Comparison of ENCODE assay signal across 16 mouse cellular contexts in genomic region chr6:85189361-85189760, GRCm38 (mm10). TPM values are rescaled to one million over a fixed set of nuclear protein-coding genes. Genes with fewer than 3 reads are reported as not detected.
DNase-seq lines count a peak whose midpoint lies in the region; ATAC-seq and TF ChIP-seq lines count a peak whose summit lies in the region.
"Had no signal": no experiment of that assay in that cellular context is flagged by ENCODE, and none has a peak within 500 bp of the region (broad histone marks: within the 10 kb centered on the region; RNA-seq: fewer than 3 reads in every experiment).

No protein-coding gene starts in this region.

- H3K9ac ChIP-seq in embryonic facial prominence, embryonic 13.5 days, result no peak overlapping the region

- H3K4me2 ChIP-seq in embryonic facial prominence, embryonic 13.5 days, result no peak overlapping the region

- peaks cover 44% of the 10 kb centered on the region for H3K4me1 ChIP-seq in embryonic facial prominence, embryonic 13.5 days
- peaks cover 50% of the 10 kb centered on the region for H3K4me1 ChIP-seq in limb, embryonic 10.5 days

- no peaks in the 10 kb centered on the region for H3K36me3 ChIP-seq in embryonic facial prominence, embryonic 13.5 days
- no peaks in the 10 kb centered on the region for H3K36me3 ChIP-seq in limb, embryonic 10.5 days

- TF ChIP-seq CTCF in left cerebral cortex, adult 2 months (IDR thresholded peaks at IDR 0.05), result no peak

- peak overlapping the region; percentile 77 for H3K27ac ChIP-seq in left cerebral cortex, adult 2 months
- H3K27ac ChIP-seq in embryonic facial prominence, embryonic 13.5 days, result no peak overlapping the region
- no peak overlapping the region for H3K27ac ChIP-seq in limb, embryonic 10.5 days

- H3K9me3 ChIP-seq in embryonic facial prominence, embryonic 13.5 days, result no peaks in the 10 kb centered on the region
- H3K9me3 ChIP-seq in limb, embryonic 10.5 days (replicated peaks), result no peaks in the 10 kb centered on the region

- intact Hi-C loops in left cerebral cortex, adult 2 months (cut with DNase I), result no loop called here
- intact Hi-C loops in left cerebral cortex, postnatal 4 days (cut with DNase I), result loop anchor here (10.0 kb wide), 1 partner anchor 145 kb away; the partner anchor contains the start of gene Sfxn5

- no peak for ATAC-seq in embryonic facial prominence, embryonic 13.5 days (ENCODE audit: insufficient number of reproducible peaks, insufficient read depth, low FRiP score, low TSS enrichment, low read depth)

- WGBS in embryonic facial prominence, embryonic 13.5 days, result 5% methylated on average over 14 of the region's 14 CpGs
- WGBS in limb, embryonic 10.5 days, result 5% methylated on average over 14 of the region's 14 CpGs

- H3K4me3 ChIP-seq in left cerebral cortex, adult 2 months, result peak overlapping the region; percentile 48
- peak overlapping the region; percentile 40; the same call in 1 of the 2 replicates for H3K4me3 ChIP-seq in embryonic facial prominence, embryonic 13.5 days
- peak overlapping the region; percentile 41; the same call in 1 of the 2 replicates for H3K4me3 ChIP-seq in limb, embryonic 10.5 days
- H3K4me3 ChIP-seq: megakaryocyte, embryonic 14.5 days had no signal

- peak; percentile 28 for DNase-seq in embryo, embryonic 11 days
- DNase-seq in embryo, embryonic 9.5 days (ENCODE audit: extremely low spot score), result no peak
- peak in 1 of 2 experiments; percentile 22 for DNase-seq in left cerebral cortex, adult 2 months (ENCODE audit: extremely low spot score in 1 of 2, low spot score in 2 of 2)
- no peak for DNase-seq in left cerebral cortex, postnatal 4 days
- DNase-seq in limb, embryonic 10.5 days (ENCODE audit: low spot score), result no peak
- DNase-seq in ovary, postnatal 10 days (ENCODE audit: low spot score), result no peak
- DNase-seq in cerebellum, postnatal 36 days, result no peak
- DNase-seq: cerebellum, adult 9-10 months; heart, postnatal 4 days; layer of hippocampus, adult 9-11 months; thymus, adult 18-20 months had no signal

- peaks cover 98% of the 10 kb centered on the region for H3K27me3 ChIP-seq in embryonic facial prominence, embryonic 13.5 days
- H3K27me3 ChIP-seq in limb, embryonic 10.5 days (ENCODE audit: low read depth, poor library complexity, severe bottlenecking), result peaks cover 99% of the 10 kb centered on the region

RNA-seq across cellular contexts. Expression of gene Emx1, which starts 2.1 kb away (rescaled TPM):
- total RNA-seq in left cerebral cortex, adult 2 months (2021), result 10 to 100 TPM; 32.8 to 40.1 TPM
- 10 to 100 TPM; 41.1 to 50.2 TPM for total RNA-seq in left cerebral cortex, postnatal 4 days (2021)
- 0.35 and 0.47 TPM in 2 replicates for polyA plus RNA-seq in embryonic facial prominence, embryonic 13.5 days (2015; fragmentation: Nextera tagmentation; extraction: Ambion mirVana)
- 1.8 and 3.9 TPM in 2 replicates for polyA plus RNA-seq in limb, embryonic 10.5 days (2016; fragmentation: Nextera tagmentation; extraction: Ambion mirVana)
- total RNA-seq: gastrocnemius, postnatal 4 days; heart, postnatal 4 days; liver, adult 2 months had no signal
- polyA plus RNA-seq: liver, adult 2 months; spleen, adult 2 months had no signal

RNA-seq across cellular contexts. Expression of gene Spr, which starts 51.8 kb away (rescaled TPM):
- 10 to 100 TPM; 40.8 to 41.6 TPM for total RNA-seq in left cerebral cortex, adult 2 months (2021)
- 10 to 100 TPM; 41.1 to 41.7 TPM for total RNA-seq in left cerebral cortex, postnatal 4 days (2021)
- 42.0 and 50.4 TPM in 2 replicates for polyA plus RNA-seq in embryonic facial prominence, embryonic 13.5 days (2015; fragmentation: Nextera tagmentation; extraction: Ambion mirVana)
- polyA plus RNA-seq in limb, embryonic 10.5 days (2016; fragmentation: Nextera tagmentation; extraction: Ambion mirVana), result 52.5 and 64.9 TPM in 2 replicates
